Mouse (Mus musculus): Measurements from ENCODE around the gene Defb35. TPM values are rescaled to one million over a fixed set of nuclear protein-coding genes. Genes with fewer than 3 reads are reported as not detected.
"Not testable (repeated sequence)": the region's sequence is repeated elsewhere in the genome, so short reads cannot be mapped to it uniquely, and the experiment has no call there.

The Defb35 gene
- polyA plus RNA-seq (2014; fragmentation: Nextera tagmentation; extraction: Ambion mirVana): not detected in 2 replicates

DNA sequence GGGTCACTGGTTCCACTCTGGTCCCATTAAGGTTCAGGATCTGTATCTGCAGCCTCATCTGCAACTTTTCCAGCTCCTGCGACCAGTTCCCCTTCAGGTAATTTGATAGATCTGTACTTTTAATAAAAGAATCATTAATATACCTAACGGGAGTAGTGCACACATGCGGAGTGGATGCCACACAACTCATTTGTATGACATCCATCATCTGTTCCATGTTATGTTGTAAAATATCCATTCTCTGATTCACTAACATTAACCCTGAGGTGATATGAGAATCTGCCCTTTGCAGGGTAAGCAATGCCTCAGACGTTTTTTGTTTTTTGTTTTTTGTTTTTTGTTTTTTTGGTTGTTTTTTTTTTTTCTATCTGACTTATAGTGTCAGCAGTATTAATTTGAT lies at the start of gene Defb35:
TSS of gene Defb35 (plus strand) at position 301 of the 400 bp plus-strand sequence.
- WGBS: 76% methylated on average over 4 of the region's 4 CpGs
- not testable (repeated sequence) for H3K9me3 ChIP-seq (ENCODE audit: control insufficient read depth, low read depth, low read length); H3K4me3 ChIP-seq (ENCODE audit: low read depth, low read length); ATAC-seq (ENCODE audit: insufficient number of reproducible peaks, insufficient read depth, low FRiP score, low read depth); H3K27me3 ChIP-seq (ENCODE audit: control insufficient read depth, insufficient read depth, low read length); H3K36me3 ChIP-seq (ENCODE audit: control insufficient read depth, insufficient read depth, low read length); H3K4me2 ChIP-seq (replicated peaks; ENCODE audit: low read depth, low read length); H3K27ac ChIP-seq (ENCODE audit: low read length); H3K4me1 ChIP-seq (ENCODE audit: control insufficient read depth, insufficient read depth, low read length); H3K9ac ChIP-seq (replicated peaks; ENCODE audit: low read depth, low read length)

DNA sequence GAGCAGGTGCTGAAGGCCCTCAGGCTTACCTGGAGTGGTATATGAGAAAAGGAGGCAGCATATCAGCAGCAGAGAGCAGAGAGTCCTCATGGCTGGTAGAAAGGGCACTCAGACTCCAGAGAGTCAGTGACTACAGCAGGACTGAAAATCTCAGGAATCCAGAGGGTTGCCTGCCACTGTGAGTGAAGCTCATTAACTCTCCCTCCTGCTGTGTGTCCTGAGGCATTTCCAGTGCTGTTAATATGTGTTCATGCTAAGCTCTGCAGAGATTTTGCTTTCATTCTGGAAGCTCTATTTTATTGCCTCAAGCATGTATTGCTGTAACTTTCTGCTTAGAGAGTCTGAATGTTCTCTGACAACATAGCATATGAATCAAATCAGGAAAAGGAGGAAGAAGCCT lies 31.9 kb upstream of the Defb35 start, which contains the start of gene Defb11:
TSS of gene Defb11 (minus strand) at position 123 of the 400 bp plus-strand sequence.
- H3K36me3 ChIP-seq (ENCODE audit: control insufficient read depth, insufficient read depth, low read length); H3K4me1 ChIP-seq (ENCODE audit: control insufficient read depth, insufficient read depth, low read length); H3K4me3 ChIP-seq (ENCODE audit: low read depth, low read length); H3K27me3 ChIP-seq (ENCODE audit: control insufficient read depth, insufficient read depth, low read length); H3K9me3 ChIP-seq (ENCODE audit: control insufficient read depth, low read depth, low read length); H3K27ac ChIP-seq (ENCODE audit: low read length); H3K9ac ChIP-seq (replicated peaks; ENCODE audit: low read depth, low read length); ATAC-seq (ENCODE audit: insufficient number of reproducible peaks, insufficient read depth, low FRiP score, low read depth); H3K4me2 ChIP-seq (replicated peaks; ENCODE audit: low read depth, low read length): not testable (repeated sequence)

GRCm38 (mm10) chr8:21911931-21912330 lies 26.2 kb upstream of the Defb35 start:
- no peak overlapping the region for H3K9ac ChIP-seq (replicated peaks; ENCODE audit: low read depth, low read length)
- 20% methylated on average over 1 of the region's 1 CpGs for WGBS

DNA sequence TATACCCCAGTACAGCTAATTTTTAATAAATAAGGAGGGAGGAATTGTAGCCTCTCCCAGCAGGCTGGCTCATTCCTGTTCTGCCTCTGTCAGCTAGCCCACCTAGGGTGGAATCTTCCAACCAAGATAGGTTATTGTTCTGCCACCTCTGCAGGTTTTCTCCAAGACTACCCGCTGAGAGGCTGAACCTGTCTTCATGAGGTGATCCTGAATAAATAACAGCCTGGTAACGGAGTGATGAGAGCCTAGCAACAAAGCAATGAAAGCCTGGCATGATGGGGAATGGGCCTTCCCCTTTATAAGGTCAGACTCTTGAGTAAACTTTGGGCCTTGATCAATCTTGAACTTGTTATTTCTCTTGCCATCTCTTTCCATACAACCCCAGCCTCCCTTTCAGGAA lies 25.6 kb upstream of the Defb35 start:
- Histone ChIP-seq H3K9me3 (ENCODE audit: control insufficient read depth, low read depth, low read length) (no peaks in the 10 kb centered on the region), H3K9ac (replicated peaks; ENCODE audit: low read depth, low read length) (no peak overlapping the region), H3K27me3 (ENCODE audit: control insufficient read depth, insufficient read depth, low read length) (no peaks in the 10 kb centered on the region), H3K36me3 (ENCODE audit: control insufficient read depth, insufficient read depth, low read length) (no peaks in the 10 kb centered on the region), H3K4me2 (replicated peaks; ENCODE audit: low read depth, low read length) (no peak overlapping the region), H3K4me3 (ENCODE audit: low read depth, low read length) (no peak overlapping the region), H3K27ac (ENCODE audit: low read length) (no peak overlapping the region), H3K4me1 (ENCODE audit: control insufficient read depth, insufficient read depth, low read length) (no peaks in the 10 kb centered on the region)
- WGBS: 21% methylated on average over 2 of the region's 2 CpGs
- ATAC-seq (ENCODE audit: insufficient number of reproducible peaks, insufficient read depth, low FRiP score, low read depth): no peak

More at GRCm38 (mm10) chr8:21911931-21912330, 26.2 kb upstream of the Defb35 start:
- Histone ChIP-seq H3K36me3 (ENCODE audit: control insufficient read depth, insufficient read depth, low read length) (no peaks in the 10 kb centered on the region), H3K27ac (ENCODE audit: low read length) (no peak overlapping the region), H3K4me1 (ENCODE audit: control insufficient read depth, insufficient read depth, low read length) (no peaks in the 10 kb centered on the region), H3K27me3 (ENCODE audit: control insufficient read depth, insufficient read depth, low read length) (no peaks in the 10 kb centered on the region), H3K4me3 (ENCODE audit: low read depth, low read length) (no peak overlapping the region), H3K9me3 (ENCODE audit: control insufficient read depth, low read depth, low read length) (no peaks in the 10 kb centered on the region), H3K4me2 (replicated peaks; ENCODE audit: low read depth, low read length) (no peak overlapping the region)
- ATAC-seq (ENCODE audit: insufficient number of reproducible peaks, insufficient read depth, low FRiP score, low read depth): no peak

DNA sequence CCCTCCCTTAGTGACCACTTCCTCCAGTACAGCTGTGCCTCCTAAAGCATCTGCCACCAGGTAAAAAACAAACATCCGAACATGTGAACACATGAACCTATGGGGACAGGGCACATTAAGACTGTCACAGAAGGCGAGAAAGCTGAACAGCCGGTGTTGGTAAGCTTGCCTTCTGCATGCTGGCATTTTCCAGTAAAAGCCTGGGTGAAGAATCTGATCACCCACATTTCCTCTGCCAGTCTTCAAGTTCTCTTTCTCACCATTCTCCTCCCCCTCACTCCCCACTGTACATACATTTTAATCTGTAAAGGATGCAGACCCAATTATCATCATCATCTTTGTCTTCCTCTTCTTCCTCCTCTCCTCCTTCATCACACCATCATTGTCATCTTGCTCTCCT lies 22.5 kb upstream of the Defb35 start:
- no peak overlapping the region for H3K4me2 ChIP-seq (replicated peaks; ENCODE audit: low read depth, low read length)

GRCm38 (mm10) chr8:21930754-21931153 lies 7.4 kb upstream of the Defb35 start:
- not testable (repeated sequence) for H3K9ac ChIP-seq (replicated peaks; ENCODE audit: low read depth, low read length); H3K4me3 ChIP-seq (ENCODE audit: low read depth, low read length); H3K4me1 ChIP-seq (ENCODE audit: control insufficient read depth, insufficient read depth, low read length); H3K36me3 ChIP-seq (ENCODE audit: control insufficient read depth, insufficient read depth, low read length); H3K27me3 ChIP-seq (ENCODE audit: control insufficient read depth, insufficient read depth, low read length); ATAC-seq (ENCODE audit: insufficient number of reproducible peaks, insufficient read depth, low FRiP score, low read depth); H3K27ac ChIP-seq (ENCODE audit: low read length); H3K9me3 ChIP-seq (ENCODE audit: control insufficient read depth, low read depth, low read length); H3K4me2 ChIP-seq (replicated peaks; ENCODE audit: low read depth, low read length)
- 88% methylated on average over 3 of the region's 3 CpGs for WGBS

More for the DNA sequence above, 22.5 kb upstream of the Defb35 start:
- H3K27ac ChIP-seq (ENCODE audit: low read length): no peak overlapping the region
- H3K4me3 ChIP-seq (ENCODE audit: low read depth, low read length): no peak overlapping the region
- no peaks in the 10 kb centered on the region for H3K9me3 ChIP-seq (ENCODE audit: control insufficient read depth, low read depth, low read length)
- H3K27me3 ChIP-seq (ENCODE audit: control insufficient read depth, insufficient read depth, low read length): no peaks in the 10 kb centered on the region
- H3K9ac ChIP-seq (replicated peaks; ENCODE audit: low read depth, low read length): no peak overlapping the region
- 71% methylated on average over 3 of the region's 3 CpGs for WGBS
- no peaks in the 10 kb centered on the region for H3K36me3 ChIP-seq (ENCODE audit: control insufficient read depth, insufficient read depth, low read length)
- H3K4me1 ChIP-seq (ENCODE audit: control insufficient read depth, insufficient read depth, low read length): no peaks in the 10 kb centered on the region
- ATAC-seq (ENCODE audit: insufficient number of reproducible peaks, insufficient read depth, low FRiP score, low read depth): no peak

DNA sequence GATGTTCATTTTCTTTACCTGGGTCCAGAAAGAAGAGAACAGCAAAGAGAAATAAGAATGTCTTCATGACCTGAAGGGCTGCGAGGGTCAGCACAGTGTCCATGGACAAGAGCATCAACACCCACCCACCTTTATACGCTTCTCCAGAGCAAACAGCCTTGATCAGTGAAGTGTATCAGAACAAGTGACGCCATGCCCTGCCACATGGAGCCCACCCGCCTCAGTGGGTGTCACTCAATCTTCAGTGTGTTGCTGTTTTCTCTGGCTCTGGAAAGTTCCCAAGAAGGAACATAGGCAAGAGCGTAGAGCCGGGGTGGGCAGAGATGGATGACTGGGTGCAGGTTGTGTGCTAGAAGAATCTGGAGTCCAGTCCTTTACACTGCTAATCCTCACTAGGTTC lies 5.5 kb upstream of the Defb35 start, which contains the start of gene Defb15:
TSS of gene Defb15 (minus strand) at position 101 of the 400 bp plus-strand sequence.
- Histone ChIP-seq H3K27ac (ENCODE audit: low read length) (no peak within 1 kb of the TSS), H3K9me3 (ENCODE audit: control insufficient read depth, low read depth, low read length) (no peaks in the 10 kb centered on the region), H3K36me3 (ENCODE audit: control insufficient read depth, insufficient read depth, low read length) (no peaks in the 10 kb centered on the region), H3K4me2 (replicated peaks; ENCODE audit: low read depth, low read length) (no peak within 1 kb of the TSS), H3K27me3 (ENCODE audit: control insufficient read depth, insufficient read depth, low read length) (no peaks in the 10 kb centered on the region), H3K4me1 (ENCODE audit: control insufficient read depth, insufficient read depth, low read length) (no peaks in the 10 kb centered on the region), H3K4me3 (ENCODE audit: low read depth, low read length) (no peak within 1 kb of the TSS), H3K9ac (replicated peaks; ENCODE audit: low read depth, low read length) (no peak within 1 kb of the TSS)
- WGBS: 93% methylated on average over 6 of the region's 6 CpGs
- ATAC-seq (ENCODE audit: insufficient number of reproducible peaks, insufficient read depth, low FRiP score, low read depth): no peak

GRCm38 (mm10) chr8:21946462-21946861 lies 8.3 kb downstream of the Defb35 start, which contains the start of gene Defb13:
TSS of gene Defb13 (plus strand) at chr8:21946762.
- Histone ChIP-seq H3K9me3 (ENCODE audit: control insufficient read depth, low read depth, low read length) (no peaks in the 10 kb centered on the region), H3K27ac (ENCODE audit: low read length) (no peak within 1 kb of the TSS), H3K4me2 (replicated peaks; ENCODE audit: low read depth, low read length) (no peak within 1 kb of the TSS), H3K4me1 (ENCODE audit: control insufficient read depth, insufficient read depth, low read length) (no peaks in the 10 kb centered on the region), H3K4me3 (ENCODE audit: low read depth, low read length) (no peak within 1 kb of the TSS), H3K9ac (replicated peaks; ENCODE audit: low read depth, low read length) (no peak within 1 kb of the TSS), H3K27me3 (ENCODE audit: control insufficient read depth, insufficient read depth, low read length) (no peaks in the 10 kb centered on the region), H3K36me3 (ENCODE audit: control insufficient read depth, insufficient read depth, low read length) (no peaks in the 10 kb centered on the region)
- ATAC-seq (ENCODE audit: insufficient number of reproducible peaks, insufficient read depth, low FRiP score, low read depth): no peak
- 85% methylated on average over 6 of the region's 6 CpGs for WGBS

DNA sequence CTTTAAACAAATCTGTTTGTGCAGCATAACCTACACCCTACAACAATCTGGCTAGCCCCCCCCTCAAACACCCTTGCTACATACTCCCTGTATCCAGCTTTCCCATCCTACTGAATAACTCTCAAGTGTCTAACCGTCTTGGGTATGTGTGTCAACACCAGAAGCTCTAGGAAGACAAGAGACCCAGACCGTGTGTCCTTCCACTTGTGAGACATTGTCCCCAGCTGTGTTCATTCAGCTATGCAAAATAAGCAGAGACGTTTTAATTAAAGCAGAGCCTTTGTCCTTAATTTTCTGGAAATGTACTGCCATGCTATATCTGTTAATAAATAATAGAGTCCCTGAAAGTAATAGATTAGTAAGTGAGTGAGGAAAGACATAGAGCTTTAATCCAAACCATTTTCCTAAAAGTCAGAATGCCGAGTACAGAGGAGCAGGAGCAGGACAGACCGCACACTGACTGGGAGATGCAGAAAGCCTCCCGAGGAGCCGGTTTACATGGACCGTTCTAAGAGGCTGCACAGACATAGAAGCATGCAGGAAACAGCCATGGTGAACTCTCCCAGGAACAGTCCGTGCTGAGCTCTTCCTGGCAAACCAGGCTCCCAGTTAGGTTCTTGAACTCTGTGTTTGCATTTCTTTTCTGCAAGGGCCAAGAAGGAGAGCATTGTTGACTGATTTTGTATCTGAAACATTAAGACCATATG lies 9.3 kb downstream of the Defb35 start:
- Histone ChIP-seq H3K4me3 (ENCODE audit: low read depth, low read length) (no peak overlapping the region), H3K27me3 (ENCODE audit: control insufficient read depth, insufficient read depth, low read length) (no peaks in the 10 kb centered on the region), H3K36me3 (ENCODE audit: control insufficient read depth, insufficient read depth, low read length) (no peaks in the 10 kb centered on the region), H3K9me3 (ENCODE audit: control insufficient read depth, low read depth, low read length) (no peaks in the 10 kb centered on the region), H3K4me1 (ENCODE audit: control insufficient read depth, insufficient read depth, low read length) (no peaks in the 10 kb centered on the region), H3K27ac (ENCODE audit: low read length) (no peak overlapping the region), H3K9ac (replicated peaks; ENCODE audit: low read depth, low read length) (no peak overlapping the region), H3K4me2 (replicated peaks; ENCODE audit: low read depth, low read length) (no peak overlapping the region)
- ATAC-seq (ENCODE audit: insufficient number of reproducible peaks, insufficient read depth, low FRiP score, low read depth): no peak
- WGBS: 65% methylated on average over 9 of the region's 9 CpGs
